Mouse (Mus musculus) hindbrain, embryonic 12.5 days (tissue): ENCODE measurements at regions not wholly inside any gene's neighbourhood (a gene's known extent, or its start where the extent isn't known, plus 50 kb on each side); places are given as distances from the start of the nearest gene placed in this dataset.
A peak's percentile ranks its signal among the peaks of the same experiment; 100 is the strongest.
"Not testable (repeated sequence)": the region's sequence is repeated elsewhere in the genome, so short reads cannot be mapped to it uniquely, and the experiment has no call there.

Experiments used
- ATAC-seq: fragments of 200-750 bp; cut with Nextera tagmentation; 2 replicates; pipeline ENCODE4 v1.8.0; 2017; ENCODE audit warnings: moderate TSS enrichment; ENCODE audit not compliant: low FRiP score
- H3K27ac ChIP-seq: fragments of 300-500 bp; sonication (generic); 2 replicates; pipeline ENCODE4 v1.5.1; 2016; ENCODE audit warnings: mild to moderate bottlenecking
- H3K27me3 ChIP-seq: fragments of 300-500 bp; sonication (generic); 2 replicates; pipeline ENCODE4 v1.6.1; 2016; ENCODE audit warnings: mild to moderate bottlenecking
- H3K36me3 ChIP-seq: fragments of 300-500 bp; sonication (generic); 2 replicates; pipeline ENCODE4 v1.6.1; 2016; ENCODE audit warnings: mild to moderate bottlenecking
- H3K4me1 ChIP-seq: fragments of 300-500 bp; sonication (generic); 2 replicates; pipeline ENCODE4 v1.6.1; 2016
- H3K4me2 ChIP-seq: fragments of 300-500 bp; sonication (generic); replicated peaks from 2 replicates; pipeline ENCODE4 v1.6.1; 2016; ENCODE audit warnings: mild to moderate bottlenecking
- H3K4me3 ChIP-seq: fragments of 300-500 bp; sonication (generic); 2 replicates; pipeline ENCODE4 v1.5.1; 2016; ENCODE audit warnings: mild to moderate bottlenecking
- H3K9ac ChIP-seq: fragments of 300-500 bp; sonication (generic); 2 replicates; pipeline ENCODE4 v1.6.1; 2016; ENCODE audit warnings: mild to moderate bottlenecking, moderate library complexity
- H3K9me3 ChIP-seq: fragments of 300-500 bp; sonication (generic); replicated peaks from 2 replicates; pipeline ENCODE4 v1.6.1; 2016; ENCODE audit warnings: mild to moderate bottlenecking
- WGBS: fragments of 180-500 bp; shearing (Covaris S2); methylation state at CpG from one replicate; pipeline ENCODE4 v1.1.7; 2016; 5-methylcytosine and 5-hydroxymethylcytosine counted together

GRCm38 (mm10) chr5:55677811-55678210, 1679.5 kb downstream of the Stim2 start:
- not testable (repeated sequence) for H3K9me3 ChIP-seq, H3K4me2 ChIP-seq, H3K36me3 ChIP-seq, H3K4me1 ChIP-seq, H3K27me3 ChIP-seq, H3K9ac ChIP-seq, H3K4me3 ChIP-seq, ATAC-seq, H3K27ac ChIP-seq
- WGBS, result 62% methylated on average over 1 of the region's 1 CpGs

- ATAC-seq, result peak; percentile 38; the same call in 1 of the 2 replicates
- Histone ChIP-seq H3K27ac (no peak overlapping the region), H3K4me1 (no peaks in the 10 kb centered on the region), H3K36me3 (no peaks in the 10 kb centered on the region), H3K9me3 (no peaks in the 10 kb centered on the region), H3K4me3 (no peak overlapping the region), H3K9ac (no peak overlapping the region), H3K27me3 (no peaks in the 10 kb centered on the region), H3K4me2 (no peak overlapping the region)
- 79% methylated on average over 5 of the region's 5 CpGs for WGBS
These were observed 1692.9 kb downstream of the Stim2 start for GRCm38 (mm10) chr5:55691114-55691742.

GRCm38 (mm10) chr5:55704512-55704911, 1706.2 kb downstream of the Stim2 start:
- ATAC-seq, result no peak
- H3K4me1 ChIP-seq, result no peaks in the 10 kb centered on the region

GRCm38 (mm10) chr5:55711786-55712185, 1713.5 kb downstream of the Stim2 start:
- ATAC-seq, result no peak
- Histone ChIP-seq H3K27me3 (no peaks in the 10 kb centered on the region), H3K4me1 (no peaks in the 10 kb centered on the region)

More at GRCm38 (mm10) chr5:55704512-55704911, 1706.2 kb downstream of the Stim2 start:
- no peaks in the 10 kb centered on the region for H3K27me3 ChIP-seq
- WGBS, result 86% methylated on average over 3 of the region's 3 CpGs
- H3K4me2 ChIP-seq, result no peak overlapping the region
- no peak overlapping the region for H3K27ac ChIP-seq
- H3K9ac ChIP-seq, result no peak overlapping the region
- H3K36me3 ChIP-seq, result no peaks in the 10 kb centered on the region
- no peaks in the 10 kb centered on the region for H3K9me3 ChIP-seq
- H3K4me3 ChIP-seq, result no peak overlapping the region

GRCm38 (mm10) chr5:55735143-55735542, 1736.8 kb downstream of the Stim2 start:
- H3K4me3 ChIP-seq, result no peak overlapping the region
- WGBS, result 86% methylated on average over 3 of the region's 3 CpGs
- H3K27me3 ChIP-seq, result no peaks in the 10 kb centered on the region
- H3K36me3 ChIP-seq, result no peaks in the 10 kb centered on the region
- H3K27ac ChIP-seq, result no peak overlapping the region
- ATAC-seq, result no peak
- H3K4me1 ChIP-seq, result no peaks in the 10 kb centered on the region
- H3K9me3 ChIP-seq, result no peaks in the 10 kb centered on the region
- H3K4me2 ChIP-seq, result no peak overlapping the region
- no peak overlapping the region for H3K9ac ChIP-seq

More at GRCm38 (mm10) chr5:55711786-55712185, 1713.5 kb downstream of the Stim2 start:
- no peak overlapping the region for H3K9ac ChIP-seq
- H3K9me3 ChIP-seq, result no peaks in the 10 kb centered on the region
- no peak overlapping the region for H3K4me2 ChIP-seq
- no peaks in the 10 kb centered on the region for H3K36me3 ChIP-seq
- H3K4me3 ChIP-seq, result no peak overlapping the region
- H3K27ac ChIP-seq, result no peak overlapping the region
- 8% methylated on average over 1 of the region's 1 CpGs for WGBS

- Histone ChIP-seq H3K27ac (no peak overlapping the region), H3K4me2 (no peak overlapping the region), H3K4me3 (no peak overlapping the region), H3K4me1 (no peaks in the 10 kb centered on the region), H3K9me3 (no peaks in the 10 kb centered on the region), H3K27me3 (no peaks in the 10 kb centered on the region), H3K36me3 (no peaks in the 10 kb centered on the region), H3K9ac (no peak overlapping the region)
- no peak for ATAC-seq
- WGBS, result 97% methylated on average over 1 of the region's 1 CpGs
These were observed 1763.5 kb downstream of the Stim2 start for GRCm38 (mm10) chr5:55761777-55762176.

GRCm38 (mm10) chr5:55791755-55792629, 1793.7 kb downstream of the Stim2 start:
- Histone ChIP-seq H3K27ac (no peak overlapping the region), H3K27me3 (no peaks in the 10 kb centered on the region), H3K36me3 (no peaks in the 10 kb centered on the region), H3K4me1 (no peaks in the 10 kb centered on the region), H3K9me3 (no peaks in the 10 kb centered on the region), H3K9ac (no peak overlapping the region), H3K4me3 (no peak overlapping the region), H3K4me2 (no peak overlapping the region)
- ATAC-seq, result no peak
- 59% methylated on average over 8 of the region's 8 CpGs for WGBS

GRCm38 (mm10) chr5:55792717-55793116, 1794.4 kb downstream of the Stim2 start:
- no peak overlapping the region for H3K4me3 ChIP-seq
- no peaks in the 10 kb centered on the region for H3K4me1 ChIP-seq
- no peak overlapping the region for H3K9ac ChIP-seq
- H3K4me2 ChIP-seq, result no peak overlapping the region
- H3K36me3 ChIP-seq, result no peaks in the 10 kb centered on the region
- H3K9me3 ChIP-seq, result no peaks in the 10 kb centered on the region
- 55% methylated on average over 1 of the region's 1 CpGs for WGBS
- no peak for ATAC-seq
- H3K27me3 ChIP-seq, result no peaks in the 10 kb centered on the region
- no peak overlapping the region for H3K27ac ChIP-seq
